Mouse (Mus musculus): ENCODE results near the gene Ablim1. TPM values are rescaled to one million over a fixed set of nuclear protein-coding genes. Genes with fewer than 3 reads are reported as not detected.

Ablim1 gene
- polyA plus RNA-seq, 2 experiments = 3.0 to 4.7 TPM

- H3K9ac ChIP-seq (replicated peaks) = no peak overlapping the region
- H3K4me1 ChIP-seq (replicated peaks; ENCODE audit: control insufficient read depth in 2 of 2, insufficient read depth in 2 of 2, low read length in 1 of 2) = peaks cover 0 to 8% of the 10 kb centered on the region in 2 experiments; a peak in 2 of 4 replicates
- no peak overlapping the region for H3K27ac ChIP-seq
- no peak overlapping the region for H3K4me2 ChIP-seq (ENCODE audit: low read depth)
- DNase-seq (ENCODE audit: low read depth in 3 of 3, low spot score in 3 of 3) (no peak), ATAC-seq (ENCODE audit: insufficient read depth) (no peak)
- no peaks in the 10 kb centered on the region for H3K36me3 ChIP-seq (replicated peaks; ENCODE audit: control insufficient read depth, insufficient read depth, low read depth)
- no peaks in the 10 kb centered on the region for H3K9me3 ChIP-seq (ENCODE audit: control insufficient read depth, low read length)
- no peak for TF ChIP-seq EP300 (IDR thresholded peaks at IDR 0.05; ENCODE audit: low read depth)
- TF ChIP-seq CTCF (IDR thresholded peaks at IDR 0.05; ENCODE audit: low read depth) = no peak
- no peak overlapping the region for H3K4me3 ChIP-seq (ENCODE audit: insufficient read depth in 1 of 2, low read depth in 2 of 2, low read length in 2 of 2)
- H3K27me3 ChIP-seq (ENCODE audit: control insufficient read depth, insufficient read depth, low read length) = no peaks in the 10 kb centered on the region
- 66% methylated on average over 2 of the region's 2 CpGs for WGBS (ENCODE audit: insufficient replicate concordance)
Measured at GRCm38 (mm10) chr19:57210924-57211323, 103.8 kb downstream of the Ablim1 start.

- 51% methylated on average over 7 of the region's 7 CpGs for WGBS (ENCODE audit: insufficient replicate concordance)
- peaks cover 0 to 12% of the 10 kb centered on the region in 2 experiments; a peak in 2 of 4 replicates for H3K4me1 ChIP-seq (replicated peaks; ENCODE audit: control insufficient read depth in 2 of 2, insufficient read depth in 2 of 2, low read length in 1 of 2)
- no peak overlapping the region for H3K9ac ChIP-seq (replicated peaks)
- no peaks in the 10 kb centered on the region for H3K9me3 ChIP-seq (ENCODE audit: control insufficient read depth, low read length)
- no peak overlapping the region for H3K4me3 ChIP-seq (ENCODE audit: insufficient read depth in 1 of 2, low read depth in 2 of 2, low read length in 2 of 2)
- DNase-seq (ENCODE audit: low read depth in 3 of 3, low spot score in 3 of 3) = no peak
- H3K27ac ChIP-seq = no peak overlapping the region
- H3K36me3 ChIP-seq (replicated peaks; ENCODE audit: control insufficient read depth, insufficient read depth, low read depth) = no peaks in the 10 kb centered on the region
- no peaks in the 10 kb centered on the region for H3K27me3 ChIP-seq (ENCODE audit: control insufficient read depth, insufficient read depth, low read length)
- no peak overlapping the region for H3K4me2 ChIP-seq (ENCODE audit: low read depth)
- no peak for TF ChIP-seq EP300 (IDR thresholded peaks at IDR 0.05; ENCODE audit: low read depth)
- no peak for TF ChIP-seq CTCF (IDR thresholded peaks at IDR 0.05; ENCODE audit: low read depth)
- no peak for ATAC-seq (ENCODE audit: insufficient read depth)
Measured at GRCm38 (mm10) chr19:57204101-57204500, 110.6 kb downstream of the Ablim1 start.

DNA sequence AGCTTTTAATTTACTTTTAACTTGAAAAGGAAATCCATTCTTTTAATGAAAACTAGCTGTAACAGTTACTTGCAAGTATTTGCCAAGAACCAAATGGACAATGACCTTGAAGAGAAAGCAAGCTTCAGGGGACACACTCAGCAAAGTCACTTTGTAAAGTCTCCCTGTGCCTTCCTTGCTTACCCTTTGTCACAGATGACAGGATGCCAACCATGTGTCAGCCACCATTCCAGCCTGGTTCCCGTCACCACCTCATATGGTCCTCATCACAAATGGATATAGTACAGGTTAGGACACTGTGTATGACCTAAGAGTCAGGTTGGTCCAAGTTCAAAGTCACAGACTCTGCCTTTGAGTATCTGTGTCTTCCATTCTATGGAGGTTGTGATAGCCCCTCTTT lies 112.2 kb downstream of the Ablim1 start:
- Histone ChIP-seq H3K4me1 (replicated peaks; ENCODE audit: control insufficient read depth in 2 of 2, insufficient read depth in 2 of 2, low read length in 1 of 2) (peaks cover 0 to 19% of the 10 kb centered on the region in 2 experiments; a peak in 2 of 4 replicates), H3K27me3 (ENCODE audit: control insufficient read depth, insufficient read depth, low read length) (peaks cover 8% of the 10 kb centered on the region), H3K36me3 (replicated peaks; ENCODE audit: control insufficient read depth, insufficient read depth, low read depth) (no peaks in the 10 kb centered on the region), H3K9ac (replicated peaks) (no peak overlapping the region), H3K9me3 (ENCODE audit: control insufficient read depth, low read length) (no peaks in the 10 kb centered on the region), H3K4me2 (ENCODE audit: low read depth) (no peak overlapping the region), H3K4me3 (ENCODE audit: insufficient read depth in 1 of 2, low read depth in 2 of 2, low read length in 2 of 2) (no peak overlapping the region), H3K27ac (no peak overlapping the region)
- no peak for TF ChIP-seq CTCF (IDR thresholded peaks at IDR 0.05; ENCODE audit: low read depth)
- no peak for TF ChIP-seq EP300 (IDR thresholded peaks at IDR 0.05; ENCODE audit: low read depth)
- no peak for DNase-seq (ENCODE audit: low read depth in 3 of 3, low spot score in 3 of 3)
- no peak for ATAC-seq (ENCODE audit: insufficient read depth)
- WGBS (ENCODE audit: insufficient replicate concordance) = 65% methylated on average over 1 of the region's 1 CpGs

GRCm38 (mm10) chr19:57201090-57201483 lies 113.6 kb downstream of the Ablim1 start:
- no peak overlapping the region for H3K27ac ChIP-seq
- no peaks in the 10 kb centered on the region for H3K36me3 ChIP-seq (replicated peaks; ENCODE audit: control insufficient read depth, insufficient read depth, low read depth)
- ATAC-seq (ENCODE audit: insufficient read depth) = no peak
- H3K4me1 ChIP-seq (replicated peaks; ENCODE audit: control insufficient read depth in 2 of 2, insufficient read depth in 2 of 2, low read length in 1 of 2) = peaks cover 0 to 19% of the 10 kb centered on the region in 2 experiments; a peak in 2 of 4 replicates
- no peak overlapping the region for H3K9ac ChIP-seq (replicated peaks)
- H3K4me2 ChIP-seq (ENCODE audit: low read depth) = no peak overlapping the region
- H3K9me3 ChIP-seq (ENCODE audit: control insufficient read depth, low read length) = no peaks in the 10 kb centered on the region
- H3K27me3 ChIP-seq (ENCODE audit: control insufficient read depth, insufficient read depth, low read length) = peaks cover 19% of the 10 kb centered on the region
- TF ChIP-seq EP300 (IDR thresholded peaks at IDR 0.05; ENCODE audit: low read depth) (no peak), CTCF (IDR thresholded peaks at IDR 0.05; ENCODE audit: low read depth) (no peak)
- DNase-seq (ENCODE audit: low read depth in 3 of 3, low spot score in 3 of 3) = no peak
- WGBS (ENCODE audit: insufficient replicate concordance) = 66% methylated on average over 8 of the region's 8 CpGs
- H3K4me3 ChIP-seq (ENCODE audit: insufficient read depth in 1 of 2, low read depth in 2 of 2, low read length in 2 of 2) = no peak overlapping the region

DNA sequence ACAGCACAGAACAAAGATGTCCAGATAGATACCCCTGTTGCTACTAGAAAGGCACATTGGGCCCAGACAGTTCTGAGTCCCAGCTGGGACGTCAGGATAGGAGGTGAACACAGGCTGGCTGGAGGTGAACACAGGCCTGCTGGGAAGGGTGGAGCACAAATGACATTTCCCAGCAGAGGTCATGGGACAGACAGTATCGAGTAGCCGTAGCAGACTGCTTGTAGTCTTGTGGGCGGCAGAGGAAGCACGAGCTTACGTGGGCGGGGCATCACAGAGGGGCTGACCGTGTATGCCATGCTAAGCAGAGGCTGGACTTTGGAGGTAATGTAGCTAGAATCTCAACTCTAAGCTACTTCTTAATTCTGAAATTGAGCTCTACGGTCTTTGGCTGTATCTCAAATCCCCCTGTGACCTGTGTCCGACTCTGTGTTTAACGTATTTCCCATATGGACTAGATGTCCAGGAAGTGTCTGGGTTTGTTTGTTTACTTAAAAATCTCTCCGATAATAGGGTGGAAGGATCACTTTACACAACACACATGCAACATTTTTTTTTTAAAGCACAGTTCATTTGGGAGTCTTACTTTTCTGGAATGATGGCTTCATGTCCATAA lies 114.1 kb downstream of the Ablim1 start:
- no peak for TF ChIP-seq EP300 (IDR thresholded peaks at IDR 0.05; ENCODE audit: low read depth)
- TF ChIP-seq CTCF (IDR thresholded peaks at IDR 0.05; ENCODE audit: low read depth) = no peak
- Histone ChIP-seq H3K27me3 (ENCODE audit: control insufficient read depth, insufficient read depth, low read length) (peaks cover 19% of the 10 kb centered on the region), H3K36me3 (replicated peaks; ENCODE audit: control insufficient read depth, insufficient read depth, low read depth) (no peaks in the 10 kb centered on the region), H3K9me3 (ENCODE audit: control insufficient read depth, low read length) (no peaks in the 10 kb centered on the region), H3K4me1 (replicated peaks; ENCODE audit: control insufficient read depth in 2 of 2, insufficient read depth in 2 of 2, low read length in 1 of 2) (peaks cover 0 to 19% of the 10 kb centered on the region in 2 experiments; a peak in 2 of 4 replicates), H3K9ac (replicated peaks) (no peak overlapping the region), H3K27ac (no peak overlapping the region), H3K4me2 (ENCODE audit: low read depth) (no peak overlapping the region), H3K4me3 (ENCODE audit: insufficient read depth in 1 of 2, low read depth in 2 of 2, low read length in 2 of 2) (no peak overlapping the region)
- WGBS (ENCODE audit: insufficient replicate concordance) = 35% methylated on average over 12 of the region's 12 CpGs
- ATAC-seq (ENCODE audit: insufficient read depth) = no peak
- no peak for DNase-seq (ENCODE audit: low read depth in 3 of 3, low spot score in 3 of 3)
